Mouse (Mus musculus) olfactory bulb, adult 2 months (tissue): ENCODE data around the gene Pop4.

Experiments
- CTCF ChIP-seq: fragments of 200-500 bp; IDR thresholded peaks from 2 replicates; pipeline ENCODE4 v1.5.1; 2012; ENCODE audit warnings: low read depth, mild to moderate bottlenecking, low read length, moderate library complexity; ENCODE audit not compliant: insufficient read depth
- POLR2A ChIP-seq: fragments of 200-500 bp; IDR thresholded peaks from 2 replicates; pipeline ENCODE4 v1.6.1; 2012; ENCODE audit warnings: mild to moderate bottlenecking, low read depth, low read length, moderate library complexity; ENCODE audit not compliant: insufficient read depth

GRCm38 (mm10) chr7:38320641-38321040, 49.4 kb upstream of the Pop4 start:
- TF ChIP-seq CTCF (no peak), POLR2A (no peak)
